Mouse (Mus musculus) naive thymus-derived CD4-positive, alpha-beta T cell, adult 2 months (primary cell): ENCODE data around the gene Olfr30.
"Not testable (repeated sequence)": the region's sequence is repeated elsewhere in the genome, so short reads cannot be mapped to it uniquely, and the experiment has no call there.

Source experiments
- DNase-seq: peaks from one replicate; pipeline ENCODE4 v3.0.0-alpha.2; 2011; ENCODE audit warnings: low read depth

The Olfr30 gene

DNA sequence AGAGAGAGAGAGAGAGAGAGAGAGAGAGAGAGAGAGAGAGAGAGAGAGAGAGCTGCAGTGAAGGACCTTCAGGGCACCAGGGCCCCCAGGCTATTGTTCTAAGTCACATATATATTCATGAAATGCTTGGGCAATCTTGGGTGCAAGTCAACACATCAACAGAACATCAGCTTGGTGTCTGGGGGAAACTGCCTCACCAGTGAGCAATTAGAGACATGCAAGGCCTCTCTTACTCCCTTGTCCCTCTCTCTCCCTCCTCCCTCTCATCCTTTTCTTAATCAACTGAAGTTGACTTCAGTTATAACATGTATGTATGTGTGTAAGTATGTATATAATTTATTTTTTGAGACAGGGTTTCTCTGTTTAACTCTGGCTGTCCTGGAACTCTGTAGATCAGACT lies at the start of gene Olfr30:
Olfr30 (minus strand) TSS at position 101 of the 400 bp plus-strand sequence.
- no peak for DNase-seq

- not testable (repeated sequence) for DNase-seq
These were observed 47.0 kb upstream of the Olfr30 start for GRCm38 (mm10) chr11:58509058-58509457.

DNA sequence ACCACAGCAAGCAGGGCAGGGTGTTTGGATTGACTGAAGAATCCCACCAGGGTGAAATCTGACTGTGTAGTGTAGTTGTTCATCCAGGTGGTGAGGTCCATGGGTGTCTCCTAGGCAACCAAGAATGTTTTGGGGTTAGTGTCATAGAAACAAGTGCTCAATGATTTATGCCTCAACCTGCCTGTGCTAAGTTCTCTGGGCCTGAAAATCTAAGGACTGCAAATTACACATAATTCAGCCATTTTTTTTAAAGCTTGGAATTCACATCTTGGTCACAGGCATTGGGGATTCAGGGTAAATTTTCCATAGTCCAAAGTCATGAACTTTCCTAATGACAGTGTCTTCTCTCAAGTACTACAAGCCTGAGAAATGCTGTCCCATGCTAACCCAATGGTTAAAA lies 40.4 kb upstream of the Olfr30 start, which contains the start of gene Olfr331:
Olfr331 (minus strand) TSS at position 101 of the 400 bp plus-strand sequence.
- DNase-seq = not testable (repeated sequence)

GRCm38 (mm10) chr11:58499290-58499689 lies 37.2 kb upstream of the Olfr30 start:
- no peak for DNase-seq

DNA sequence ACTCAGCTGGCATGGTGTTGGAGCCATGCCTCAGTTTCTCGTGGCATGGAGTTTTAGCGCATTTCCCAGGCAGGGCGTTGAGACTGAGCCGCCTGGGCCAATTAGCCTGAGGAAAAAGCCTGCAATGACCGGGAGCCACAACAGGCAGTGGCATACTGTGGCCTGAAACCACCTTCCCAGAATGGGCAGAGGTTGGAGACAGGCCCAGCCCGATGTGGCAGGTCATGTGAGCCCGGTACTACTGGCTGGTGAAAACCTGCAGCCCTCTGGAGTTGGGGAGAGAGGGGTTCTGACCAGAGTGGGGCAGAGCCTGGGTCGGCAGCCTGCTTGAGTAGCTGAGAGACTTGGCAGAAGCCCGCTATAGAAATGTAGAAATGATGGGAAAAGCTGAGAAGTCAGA lies 36.7 kb upstream of the Olfr30 start:
- no peak for DNase-seq

- no peak for DNase-seq
These were observed 30.4 kb upstream of the Olfr30 start, which contains the start of gene Olfr332 for GRCm38 (mm10) chr11:58492455-58492854. Gene Olfr332, minus strand, starts transcription at chr11:58492555.

- no peak for DNase-seq
These were observed 8.5 kb downstream of the Olfr30 start for GRCm38 (mm10) chr11:58453592-58453991.

GRCm38 (mm10) chr11:58452759-58453158 lies 9.3 kb downstream of the Olfr30 start, which contains the start of gene Lypd9:
Gene Lypd9, minus strand, starts transcription at chr11:58452923.
- no peak for DNase-seq

DNA sequence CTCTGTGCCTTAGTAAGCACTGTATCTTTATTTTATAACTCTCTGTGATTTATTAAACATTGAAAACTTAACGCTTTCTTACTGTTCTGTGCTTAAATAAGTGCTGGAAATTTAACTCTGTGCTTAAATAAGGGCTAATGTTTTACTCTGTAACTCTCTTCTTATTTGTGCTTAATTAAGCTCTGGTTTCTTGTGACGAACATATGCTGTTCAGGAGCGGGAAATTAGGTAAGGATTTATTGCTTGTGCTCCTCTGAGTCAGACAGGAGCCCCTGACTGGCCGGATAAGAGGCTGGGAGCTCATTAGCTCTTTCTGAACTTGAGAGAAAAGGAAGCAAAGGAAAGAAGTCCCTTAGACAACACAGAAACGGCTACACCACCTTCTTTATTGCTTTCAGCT lies 24.2 kb downstream of the Olfr30 start:
- no peak for DNase-seq

DNA sequence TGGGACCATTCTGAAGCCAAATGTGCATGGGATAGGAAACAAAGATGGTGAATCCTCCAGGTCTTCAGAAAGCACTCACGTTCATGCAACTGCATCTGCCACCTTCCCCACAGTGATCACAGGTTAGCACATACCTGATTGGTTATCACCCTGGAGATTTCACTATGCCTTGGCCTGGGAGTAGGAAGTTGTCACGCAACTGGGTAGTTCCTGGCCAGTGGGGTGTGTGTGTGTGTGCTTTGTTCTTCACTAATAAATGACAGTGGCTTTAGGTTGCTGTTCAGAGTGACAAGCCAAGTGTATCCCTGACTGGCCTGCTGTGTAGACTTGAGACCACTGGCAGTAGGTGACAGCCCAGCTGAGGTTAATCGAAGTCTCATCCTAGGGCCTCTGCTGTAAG lies 29.8 kb downstream of the Olfr30 start, which contains the start of gene Gm12253:
Gm12253 (plus strand) TSS at position 301 of the 400 bp plus-strand sequence.
- no peak for DNase-seq

GRCm38 (mm10) chr11:58420815-58421214 lies 41.3 kb downstream of the Olfr30 start, which contains the start of gene 1810065E05Rik:
Gene 1810065E05Rik, plus strand, starts transcription at chr11:58421111.
- DNase-seq = no peak

DNA sequence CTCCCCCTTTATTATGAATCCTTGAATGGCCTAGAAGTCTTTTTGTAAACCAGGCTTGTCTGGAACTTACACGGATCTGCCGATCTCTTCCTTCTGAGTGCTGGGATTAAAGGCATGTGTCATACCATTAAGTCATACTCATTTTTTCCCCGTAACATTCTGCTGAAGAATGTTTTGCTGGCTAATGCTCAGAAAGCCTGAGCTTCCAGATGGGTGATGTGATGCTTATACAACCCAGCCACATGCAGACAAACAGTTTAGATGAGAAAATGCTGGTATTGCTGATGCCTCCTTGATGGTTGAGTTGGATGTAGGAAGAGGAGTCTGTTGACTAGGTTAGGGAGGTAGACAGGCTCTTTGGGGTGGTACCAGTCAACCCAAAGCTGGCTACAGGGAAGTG lies 43.7 kb downstream of the Olfr30 start:
- no peak for DNase-seq

DNA sequence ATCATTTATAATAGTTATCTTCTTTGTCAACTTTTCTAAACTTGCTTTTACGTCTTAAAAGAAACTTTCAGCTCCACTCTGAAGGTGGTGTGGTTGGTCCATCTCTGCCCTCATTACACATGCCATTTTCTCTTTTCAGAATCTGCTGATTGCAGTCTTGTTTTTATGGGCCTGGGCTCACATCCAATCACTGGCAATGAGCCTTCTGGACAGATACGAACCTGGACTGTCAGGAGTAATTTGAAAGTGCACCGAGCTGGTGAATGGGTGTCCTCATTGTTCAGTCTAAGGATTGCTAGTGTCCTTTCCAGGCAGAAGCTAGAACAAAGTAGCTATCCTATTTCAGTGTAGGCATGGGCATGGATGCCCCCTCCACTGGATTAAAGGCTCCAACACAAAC lies 54.0 kb downstream of the Olfr30 start:
- no peak for DNase-seq
